Mouse (Mus musculus) embryonic facial prominence, embryonic 15.5 days (tissue): Measurements from ENCODE around the gene Cdh24. TPM values are rescaled to one million over a fixed set of nuclear protein-coding genes. Genes with fewer than 3 reads are reported as not detected.

Experiments used
- ATAC-seq: fragments of 200-750 bp; cut with Nextera tagmentation; 2 replicates; pipeline ENCODE4 v1.8.0; 2017; ENCODE audit warnings: low read depth, moderate TSS enrichment; ENCODE audit not compliant: insufficient number of reproducible peaks, low FRiP score, low TSS enrichment
- H3K27ac ChIP-seq: fragments of 300-500 bp; sonication (generic); replicated peaks from 2 replicates; pipeline ENCODE4 v1.5.1; 2015; ENCODE audit warnings: mild to moderate bottlenecking, inconsistent platforms
- H3K27me3 ChIP-seq: fragments of 300-500 bp; sonication (generic); 2 replicates; pipeline ENCODE4 v1.6.1; 2015; ENCODE audit warnings: inconsistent platforms
- H3K36me3 ChIP-seq: fragments of 300-500 bp; sonication (generic); 2 replicates; pipeline ENCODE4 v1.6.1; 2015; ENCODE audit warnings: mild to moderate bottlenecking, inconsistent platforms
- H3K4me1 ChIP-seq: fragments of 300-500 bp; sonication (generic); 2 replicates; pipeline ENCODE4 v1.6.1; 2015; ENCODE audit warnings: inconsistent platforms
- H3K4me2 ChIP-seq: fragments of 300-500 bp; sonication (generic); replicated peaks from 2 replicates; pipeline ENCODE4 v1.6.1; 2015; ENCODE audit warnings: mild to moderate bottlenecking, inconsistent platforms
- H3K4me3 ChIP-seq: fragments of 300-500 bp; sonication (generic); replicated peaks from 2 replicates; pipeline ENCODE4 v1.5.1; 2015; ENCODE audit warnings: mild to moderate bottlenecking, inconsistent platforms
- H3K9ac ChIP-seq: fragments of 300-500 bp; sonication (generic); 2 replicates; pipeline ENCODE4 v1.6.1; 2015; ENCODE audit warnings: inconsistent platforms
- H3K9me3 ChIP-seq: fragments of 300-500 bp; sonication (generic); replicated peaks from 2 replicates; pipeline ENCODE4 v1.6.1; 2016; ENCODE audit warnings: inconsistent platforms
- WGBS: fragments of 180-500 bp; shearing (Covaris S2); methylation state at CpG from one replicate; pipeline ENCODE4 v1.1.7; 2015; 5-methylcytosine and 5-hydroxymethylcytosine counted together
- polyA plus RNA-seq: library from polyadenylated mRNA; unstranded; fragments of >200 nt; fragmentation: Nextera tagmentation; extraction: Ambion mirVana; gene quantifications from 2 replicates; pipeline ENCODE4 v1.2.1, GENCODE M21; 2015

The Cdh24 gene
- polyA plus RNA-seq, 1 experiment from 2014 or later = 4.8 TPM

DNA sequence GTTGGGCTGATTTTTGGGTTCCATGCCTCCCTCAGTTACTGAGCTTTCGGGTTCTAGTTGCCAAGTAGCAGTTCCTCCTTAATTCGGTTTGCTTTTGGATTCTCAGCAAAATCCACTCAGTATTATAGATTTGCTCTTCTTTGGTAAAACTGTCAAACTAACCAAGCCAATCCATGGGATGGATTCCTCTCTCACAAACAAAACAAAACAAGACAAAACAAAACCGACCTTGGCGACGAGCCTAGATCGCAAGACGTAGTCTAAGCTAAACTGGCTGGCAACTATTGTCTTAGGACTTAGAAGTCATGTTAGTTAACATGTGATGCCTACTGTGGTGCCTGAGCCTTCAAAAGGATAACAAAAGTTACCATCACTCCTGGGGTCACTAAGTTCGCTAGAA is 37.5 kb downstream of the Cdh24 start:
- no peak overlapping the region for H3K9ac ChIP-seq
- ATAC-seq = no peak
- peaks cover 23% of the 10 kb centered on the region for H3K4me1 ChIP-seq
- peak overlapping the region; percentile 65 for H3K4me3 ChIP-seq
- H3K9me3 ChIP-seq = no peaks in the 10 kb centered on the region
- 82% methylated on average over 8 of the region's 8 CpGs for WGBS
- H3K36me3 ChIP-seq = peaks cover 8% of the 10 kb centered on the region; the same call in 1 of the 2 replicates
- H3K4me2 ChIP-seq = peak overlapping the region; percentile 46
- peak overlapping the region; percentile 96 for H3K27ac ChIP-seq
- H3K27me3 ChIP-seq = no peaks in the 10 kb centered on the region

DNA sequence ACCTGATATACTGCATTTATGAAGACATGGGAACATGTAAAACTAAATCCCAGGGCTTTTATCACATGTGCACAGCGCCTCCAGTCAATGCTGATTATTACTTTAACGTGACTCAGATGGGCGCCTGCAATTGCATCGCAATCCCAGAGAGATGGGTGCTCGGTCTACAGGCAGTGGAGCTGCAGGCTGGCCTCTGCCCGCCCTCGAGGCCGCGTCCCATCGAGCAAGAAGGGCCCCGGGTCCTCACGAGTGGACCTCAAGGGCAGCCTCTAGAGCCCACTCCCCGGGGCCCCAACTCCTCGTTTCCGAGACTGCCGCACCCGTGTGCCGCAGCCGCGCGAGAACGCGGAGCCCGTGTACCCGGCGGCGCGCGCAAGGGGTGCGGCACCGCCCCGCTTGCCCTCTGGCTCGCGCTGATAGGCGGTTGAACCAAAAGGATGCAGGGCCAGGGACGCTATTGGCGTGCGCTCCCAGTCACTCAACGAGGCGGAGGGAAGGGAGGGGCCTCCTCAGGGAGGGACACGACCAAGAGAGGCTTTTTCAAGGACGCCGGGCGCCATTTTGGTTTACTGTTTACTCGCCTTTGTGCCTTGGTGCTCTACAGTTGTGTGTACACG is 38.0 kb downstream of the Cdh24 start:
- H3K27me3 ChIP-seq = no peaks in the 10 kb centered on the region
- H3K36me3 ChIP-seq = peaks cover 8% of the 10 kb centered on the region; the same call in 1 of the 2 replicates
- peak overlapping the region; percentile 46 for H3K4me2 ChIP-seq
- peak; percentile 100 for ATAC-seq
- WGBS = under 1% methylated on average over 46 of the region's 46 CpGs
- H3K9me3 ChIP-seq = no peaks in the 10 kb centered on the region
- peak overlapping the region; percentile 65 for H3K4me3 ChIP-seq
- H3K9ac ChIP-seq = peak overlapping the region; percentile 54
- peak overlapping the region; percentile 96 for H3K27ac ChIP-seq
- peaks cover 23% of the 10 kb centered on the region for H3K4me1 ChIP-seq

GRCm38 (mm10) chr14:54602613-54603012 is 38.6 kb downstream of the Cdh24 start:
- no peak for ATAC-seq
- Histone ChIP-seq H3K36me3 (peaks cover 8% of the 10 kb centered on the region; the same call in 1 of the 2 replicates), H3K9ac (0 out of 2 replicates have a peak overlapping the region, but pooled peaks have one; percentile 54), H3K4me2 (peak overlapping the region; percentile 46), H3K4me1 (peaks cover 23% of the 10 kb centered on the region), H3K27me3 (no peaks in the 10 kb centered on the region), H3K9me3 (no peaks in the 10 kb centered on the region), H3K27ac (peak overlapping the region; percentile 96), H3K4me3 (peak overlapping the region; percentile 65)
- 33% methylated on average over 4 of the region's 4 CpGs for WGBS

- H3K36me3 ChIP-seq = peaks cover 8% of the 10 kb centered on the region; the same call in 1 of the 2 replicates
- ATAC-seq = no peak
- no peak overlapping the region for H3K4me3 ChIP-seq
- H3K9me3 ChIP-seq = no peaks in the 10 kb centered on the region
- no peak overlapping the region for H3K27ac ChIP-seq
- no peak overlapping the region for H3K4me2 ChIP-seq
- H3K4me1 ChIP-seq = peaks cover 23% of the 10 kb centered on the region
- H3K9ac ChIP-seq = no peak overlapping the region
- no peaks in the 10 kb centered on the region for H3K27me3 ChIP-seq
- 51% methylated on average over 2 of the region's 2 CpGs for WGBS
These were observed 39.6 kb downstream of the Cdh24 start for GRCm38 (mm10) chr14:54601601-54602000.

- Histone ChIP-seq H3K4me1 (0 out of 2 replicates have a peak, but pooled peaks cover under 1% of the 10 kb centered on the region), H3K36me3 (peaks cover 16% of the 10 kb centered on the region; the same call in 1 of the 2 replicates), H3K27ac (no peak overlapping the region), H3K9me3 (no peaks in the 10 kb centered on the region), H3K4me2 (no peak overlapping the region), H3K9ac (no peak overlapping the region), H3K4me3 (no peak overlapping the region), H3K27me3 (no peaks in the 10 kb centered on the region)
- 81% methylated on average over 7 of the region's 7 CpGs for WGBS
- no peak for ATAC-seq
These were observed 44.1 kb downstream of the Cdh24 start for GRCm38 (mm10) chr14:54597084-54597483.

DNA sequence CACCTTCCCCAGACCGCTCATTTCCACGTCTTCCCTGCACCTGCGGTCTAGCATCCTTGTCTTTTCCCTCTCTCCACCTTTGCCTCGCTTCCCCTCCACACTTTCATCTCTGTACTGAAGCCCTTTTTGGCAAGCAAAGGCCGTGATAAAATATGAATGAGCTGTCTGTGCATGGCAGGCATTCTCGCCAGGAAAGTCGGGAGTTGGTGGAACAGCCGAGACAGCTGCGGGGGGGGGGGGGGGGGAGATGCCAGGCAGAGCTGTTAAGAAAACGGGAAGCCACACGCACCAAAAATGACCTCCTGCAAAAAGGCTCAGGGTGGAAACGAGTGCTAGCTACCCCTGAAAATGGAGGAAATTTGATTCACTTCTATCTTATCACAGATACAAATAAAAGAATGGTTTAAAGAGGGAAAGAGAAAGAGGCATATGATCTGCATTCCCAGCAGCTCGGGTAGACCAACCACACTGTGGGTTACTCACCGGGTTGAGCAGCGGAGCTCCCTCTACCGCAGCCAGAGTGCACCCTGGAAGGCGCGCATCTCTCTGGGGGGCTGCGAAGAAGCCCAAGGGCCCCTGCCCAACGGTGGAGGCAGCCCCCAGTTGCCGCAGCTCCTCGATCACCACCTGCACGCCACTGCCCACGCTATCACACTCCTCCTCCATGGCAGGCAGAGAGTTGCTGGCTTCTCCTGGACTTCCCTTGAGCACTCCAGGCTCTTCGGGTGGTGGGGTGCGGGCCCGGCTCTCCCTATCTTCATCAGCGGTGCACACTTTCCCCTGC is 46.3 kb downstream of the Cdh24 start:
- Histone ChIP-seq H3K36me3 (peaks cover 16% of the 10 kb centered on the region; the same call in 1 of the 2 replicates), H3K27me3 (no peaks in the 10 kb centered on the region), H3K4me1 (no peaks in the 10 kb centered on the region), H3K27ac (no peak overlapping the region), H3K4me3 (no peak overlapping the region), H3K9me3 (no peaks in the 10 kb centered on the region), H3K9ac (no peak overlapping the region), H3K4me2 (no peak overlapping the region)
- 73% methylated on average over 28 of the region's 28 CpGs for WGBS
- peak; percentile 19; the same call in 1 of the 2 replicates for ATAC-seq

- H3K4me2 ChIP-seq = no peak overlapping the region
- no peak overlapping the region for H3K4me3 ChIP-seq
- WGBS = 90% methylated on average over 3 of the region's 3 CpGs
- H3K36me3 ChIP-seq = peaks cover 10% of the 10 kb centered on the region; the same call in 1 of the 2 replicates
- no peaks in the 10 kb centered on the region for H3K9me3 ChIP-seq
- H3K9ac ChIP-seq = no peak overlapping the region
- H3K4me1 ChIP-seq = no peaks in the 10 kb centered on the region
- no peak for ATAC-seq
- H3K27ac ChIP-seq = no peak overlapping the region
- H3K27me3 ChIP-seq = no peaks in the 10 kb centered on the region
These were observed 47.1 kb downstream of the Cdh24 start for GRCm38 (mm10) chr14:54594055-54594454.

DNA sequence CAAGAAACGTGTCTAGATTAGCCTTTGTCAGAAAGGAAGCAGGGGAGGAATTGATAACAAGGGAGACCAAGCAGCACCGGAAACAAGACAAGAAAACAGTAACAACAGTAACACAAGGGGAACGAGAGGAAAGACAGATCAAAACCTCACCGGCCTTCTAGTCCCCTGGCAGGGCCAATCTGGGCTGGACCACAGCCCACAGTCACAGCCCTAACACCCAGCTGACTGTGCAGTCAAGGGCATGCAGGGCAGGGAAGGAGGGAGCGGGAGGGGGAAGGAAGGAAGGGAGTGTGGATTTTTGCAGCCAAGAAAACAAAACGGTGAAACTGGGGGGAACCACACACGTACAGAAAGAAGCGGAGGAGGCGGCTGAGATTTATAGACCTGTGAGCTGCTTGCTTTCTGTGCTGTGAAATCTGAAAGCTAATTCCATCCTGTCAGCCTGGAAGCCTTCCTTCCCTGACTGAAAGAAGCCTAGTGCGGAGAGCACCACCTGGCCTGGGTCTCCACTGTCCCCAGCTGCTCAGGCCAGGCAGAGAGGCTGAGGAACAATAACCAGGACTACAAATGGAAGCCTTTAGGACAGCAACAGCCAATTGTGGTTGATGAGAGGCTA is 48.7 kb downstream of the Cdh24 start:
- Histone ChIP-seq H3K9me3 (no peaks in the 10 kb centered on the region), H3K27me3 (no peaks in the 10 kb centered on the region), H3K36me3 (0 out of 2 replicates have a peak, but pooled peaks cover 8% of the 10 kb centered on the region), H3K4me3 (no peak overlapping the region), H3K9ac (no peak overlapping the region), H3K4me1 (no peaks in the 10 kb centered on the region), H3K27ac (no peak overlapping the region), H3K4me2 (no peak overlapping the region)
- WGBS = 76% methylated on average over 10 of the region's 10 CpGs
- no peak for ATAC-seq

- Histone ChIP-seq H3K36me3 (0 out of 2 replicates have a peak, but pooled peaks cover 8% of the 10 kb centered on the region), H3K27me3 (no peaks in the 10 kb centered on the region), H3K9ac (no peak overlapping the region), H3K9me3 (no peaks in the 10 kb centered on the region), H3K4me1 (no peaks in the 10 kb centered on the region), H3K4me2 (no peak overlapping the region), H3K27ac (no peak overlapping the region), H3K4me3 (no peak overlapping the region)
- ATAC-seq = no peak
- WGBS = 88% methylated on average over 16 of the region's 16 CpGs
These were observed 50.1 kb downstream of the Cdh24 start for GRCm38 (mm10) chr14:54591056-54591455.

DNA sequence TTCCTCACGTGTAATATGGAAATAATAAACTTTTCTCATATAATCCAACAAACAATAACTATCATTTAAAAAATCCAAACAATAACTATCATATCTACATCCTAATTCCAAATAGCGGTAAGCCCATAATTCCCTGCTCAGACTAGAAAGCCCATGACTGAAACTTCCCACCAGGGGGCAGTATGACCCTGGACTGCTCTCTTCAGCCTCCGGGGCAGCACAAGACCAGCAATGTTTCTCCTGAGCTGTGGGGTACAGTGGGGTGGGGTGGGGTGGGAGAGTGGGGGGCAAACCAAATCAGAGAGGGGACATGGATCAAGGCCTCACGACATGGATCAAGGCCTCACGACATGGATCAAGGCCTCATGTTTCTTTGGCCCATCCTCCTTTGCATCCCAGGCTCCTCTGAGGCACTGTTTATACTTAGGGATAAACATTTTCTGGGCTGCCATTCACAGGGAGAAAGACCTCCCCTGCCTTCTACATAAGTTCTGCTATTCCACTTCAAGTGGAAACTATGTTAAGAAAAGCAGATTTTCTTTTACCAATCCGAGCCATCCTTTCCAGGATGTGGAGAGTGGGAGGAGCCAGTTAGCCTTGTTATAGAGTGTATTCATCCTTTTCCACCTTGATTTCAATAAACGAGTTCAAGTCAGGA is 57.4 kb downstream of the Cdh24 start:
- no peak overlapping the region for H3K27ac ChIP-seq
- H3K4me2 ChIP-seq = no peak overlapping the region
- no peak overlapping the region for H3K9ac ChIP-seq
- H3K4me3 ChIP-seq = no peak overlapping the region
- H3K27me3 ChIP-seq = no peaks in the 10 kb centered on the region
- no peak for ATAC-seq
- peaks cover 2% of the 10 kb centered on the region for H3K4me1 ChIP-seq
- 45% methylated on average over 7 of the region's 7 CpGs for WGBS
- H3K9me3 ChIP-seq = no peaks in the 10 kb centered on the region
- peaks cover 31% of the 10 kb centered on the region; the same call in 1 of the 2 replicates for H3K36me3 ChIP-seq

GRCm38 (mm10) chr14:54582536-54582935 is 58.6 kb downstream of the Cdh24 start:
- no peak for ATAC-seq

More at GRCm38 (mm10) chr14:54582536-54582935, 58.6 kb downstream of the Cdh24 start:
- no peaks in the 10 kb centered on the region for H3K9me3 ChIP-seq
- H3K36me3 ChIP-seq = peaks cover 31% of the 10 kb centered on the region; the same call in 1 of the 2 replicates
- H3K4me3 ChIP-seq = no peak overlapping the region
- no peak overlapping the region for H3K4me2 ChIP-seq
- H3K9ac ChIP-seq = no peak overlapping the region
- no peak overlapping the region for H3K27ac ChIP-seq
- H3K4me1 ChIP-seq = peaks cover 9% of the 10 kb centered on the region
- 92% methylated on average over 9 of the region's 9 CpGs for WGBS
- H3K27me3 ChIP-seq = no peaks in the 10 kb centered on the region
